ENCODE assay signal across 12 mouse cellular contexts in the genomic region with DNA sequence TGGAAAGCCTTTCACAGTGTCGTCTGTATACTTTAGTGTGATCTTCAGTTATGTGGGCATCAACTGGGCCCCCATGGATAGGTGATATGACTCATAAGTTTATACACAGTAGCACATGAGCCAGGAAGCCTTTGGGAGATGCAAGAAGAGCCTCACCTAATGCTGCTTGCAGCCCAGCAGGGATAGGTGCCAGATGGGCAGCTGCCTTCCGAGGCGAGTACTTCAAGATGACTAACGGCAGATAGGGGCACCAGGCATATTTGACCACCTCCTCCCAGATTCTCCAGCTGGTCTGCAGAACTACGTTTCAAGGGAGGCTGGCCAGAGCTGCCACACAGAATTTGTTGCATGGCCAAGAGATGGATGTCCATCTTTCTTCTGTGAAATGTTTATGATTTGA. TPM values are rescaled to one million over a fixed set of nuclear protein-coding genes. Genes with fewer than 3 reads are reported as not detected.
DNase-seq lines count a peak whose midpoint lies in the region.
"Had no signal": no experiment of that assay in that cellular context is flagged by ENCODE, and none has a peak within 500 bp of the region (broad histone marks: within the 10 kb centered on the region; RNA-seq: fewer than 3 reads in every experiment).

No protein-coding gene starts in this region.

- intact Hi-C loops in left cerebral cortex, postnatal 4 days (cut with DNase I): loop anchor here (10.0 kb wide), 1 partner anchor 59 kb away; no protein-coding TSS in a partner anchor
- intact Hi-C loops in gastrocnemius, postnatal 36 days (cut with DNase I): no loop called here

- peak; percentile 86 to 88 for DNase-seq in cerebellum, postnatal 10 days
- no peak for DNase-seq in cerebellum, adult 8-10 months
- peak; percentile 26 to 33 for DNase-seq in cerebellum, postnatal 36 days
- DNase-seq in cerebellum, adult 11 months: no peak
- DNase-seq in left cerebral cortex, postnatal 4 days: peak; percentile 77
- no peak for DNase-seq in left cerebral cortex, adult 11 months (ENCODE audit: low spot score)
- DNase-seq in gastrocnemius, postnatal 36 days: no peak
- DNase-seq: adrenal gland, adult 2 months; adrenal gland, postnatal 10 days; adrenal gland, postnatal 25 days; forebrain, postnatal 0 days had no signal

RNA-seq across cellular contexts. Expression of a gene that starts 19.3 kb away (rescaled TPM):
- total RNA-seq in left cerebral cortex, postnatal 4 days (2021): under 1 TPM; 0.14 to 0.36 TPM
- total RNA-seq in gastrocnemius, postnatal 36 days (2021): not detected
- total RNA-seq: adrenal gland, adult 2 months; adrenal gland, postnatal 10 days; adrenal gland, postnatal 25 days; MEL had no signal

Comparison
In these comparisons a context has a peak if more than half of its experiments do, and no peak if none do; other contexts are left out.
1. DNase-seq: peak in cerebellum, postnatal 10 days (2 of 2), cerebellum, postnatal 36 days (2 of 2) and left cerebral cortex, postnatal 4 days (single experiment); none in cerebellum, adult 8-10 months (single experiment), cerebellum, adult 11 months (single experiment), left cerebral cortex, adult 11 months (single experiment) and gastrocnemius, postnatal 36 days (0 of 2).